Mouse (Mus musculus) gonadal fat pad, adult 2 months (tissue): ENCODE data around the gene Ap1m2. TPM values are rescaled to one million over a fixed set of nuclear protein-coding genes. Genes with fewer than 3 reads are reported as not detected.
"Not testable (repeated sequence)": the region's sequence is repeated elsewhere in the genome, so short reads cannot be mapped to it uniquely, and the experiment has no call there.

ENCODE experiments used
- DNase-seq: peaks from one replicate; pipeline ENCODE4 v3.0.0-alpha.2; 2012; ENCODE audit warnings: low read depth
- polyA plus RNA-seq: library from polyadenylated mRNA; depleted of rRNA; stranded (reverse); fragments of >200 nt; gene quantifications from 2 replicates; pipeline ENCODE4 v1.2.3, GENCODE M21; 2012

Ap1m2 gene
- polyA plus RNA-seq, 1 experiment, result 92.6 TPM

DNA sequence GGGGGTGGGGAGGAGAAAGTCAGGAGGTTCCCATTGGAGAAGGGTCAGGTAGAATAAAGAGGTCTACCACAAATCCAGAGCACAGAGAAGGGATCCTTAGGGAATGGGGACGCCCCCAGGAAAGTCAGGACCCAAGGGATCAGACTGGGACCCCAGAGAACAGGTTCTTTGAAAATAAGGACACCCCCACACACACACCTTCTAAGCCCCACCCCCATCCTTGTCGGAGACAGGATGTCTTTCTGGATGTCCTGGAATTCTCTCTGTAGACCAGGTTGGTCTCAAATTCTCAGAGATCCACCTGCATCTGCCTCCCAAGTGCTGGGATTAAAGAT lies 22.8 kb downstream of the Ap1m2 start:
- DNase-seq, result no peak

DNA sequence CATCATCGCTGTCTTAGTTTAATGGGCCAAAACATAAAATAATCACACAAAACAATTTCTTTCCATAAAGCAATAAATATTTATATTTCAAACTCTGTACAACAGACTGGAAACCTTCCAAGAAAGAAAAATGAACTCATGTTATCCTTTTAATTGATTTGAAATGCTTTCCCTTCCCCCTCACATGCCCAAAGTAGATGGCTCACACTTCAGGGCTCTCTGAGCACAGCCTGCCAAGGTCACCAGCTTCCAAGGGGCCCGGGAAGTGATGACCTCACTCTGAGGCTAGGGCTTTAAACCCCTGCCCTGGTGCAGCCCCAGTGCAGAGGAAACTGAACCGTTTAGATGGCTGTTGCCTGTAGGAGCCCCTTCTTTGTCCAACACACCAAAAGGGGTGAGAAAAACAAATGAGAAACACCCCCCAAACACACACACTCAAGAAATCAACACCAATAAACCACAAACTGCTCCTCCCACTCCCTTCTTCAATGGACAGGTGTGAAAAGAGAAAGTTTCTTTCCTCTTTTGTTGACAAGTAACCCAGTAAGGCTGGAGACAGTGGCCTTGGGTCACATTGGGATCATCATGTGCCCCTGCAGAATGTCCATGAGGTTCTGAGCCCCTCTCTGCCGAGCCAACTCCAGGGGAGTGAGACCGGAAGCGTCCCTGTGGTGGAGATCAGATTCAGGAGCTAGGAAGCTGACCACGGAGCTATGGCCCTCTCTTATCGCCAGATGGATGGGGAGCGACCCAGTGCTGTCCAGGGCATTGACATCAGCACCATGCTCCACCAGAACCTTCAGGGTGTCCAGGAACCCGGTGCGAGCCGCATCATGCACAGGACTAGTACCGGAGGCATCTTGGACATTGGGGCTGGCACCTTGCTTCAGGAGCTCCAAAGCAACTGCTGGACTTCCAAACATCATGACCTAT lies 23.5 kb downstream of the Ap1m2 start:
- DNase-seq, result no peak

DNA sequence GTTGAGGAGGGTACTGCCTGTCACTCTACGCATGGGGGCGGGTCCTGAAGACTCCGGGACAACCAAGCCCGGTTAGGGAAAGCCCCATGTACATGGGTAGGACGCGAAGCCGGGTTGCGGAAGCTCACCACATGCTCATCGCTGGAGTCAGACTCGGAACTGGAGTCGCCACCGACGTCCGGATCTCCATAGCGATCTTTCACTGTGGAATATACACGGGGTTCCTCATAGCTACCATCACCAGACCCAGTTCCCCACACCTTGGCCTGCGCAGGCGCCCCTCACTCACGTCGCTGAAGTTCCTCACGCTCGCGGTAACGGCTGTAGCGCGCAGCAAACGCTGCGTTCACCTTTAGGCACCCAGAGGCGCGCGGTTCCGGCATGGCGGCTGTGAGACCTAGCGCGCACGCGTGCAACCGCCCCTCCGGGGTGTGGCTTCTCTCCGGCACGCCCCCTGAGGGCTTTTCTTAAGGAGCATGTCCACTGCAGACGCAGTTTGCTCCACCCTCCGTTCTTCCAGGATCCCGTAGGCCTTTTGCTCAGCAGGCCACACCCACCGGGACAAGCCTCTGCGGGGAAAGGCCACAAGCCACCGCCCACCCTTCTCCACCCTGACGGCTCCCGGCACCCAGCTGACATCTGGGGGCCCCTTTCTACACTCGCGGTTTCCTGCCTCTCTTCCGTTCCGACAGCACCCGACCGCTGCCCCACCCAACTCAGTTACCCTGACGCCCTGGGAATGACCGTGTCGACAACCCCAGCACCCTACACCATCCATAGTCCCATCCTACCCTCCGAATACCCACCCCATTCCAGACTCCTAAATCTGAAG lies 24.4 kb downstream of the Ap1m2 start, which contains the start of gene Kri1:
Kri1 (minus strand) TSS at position 399 of the 832 bp plus-strand sequence.
- peak; percentile 70 for DNase-seq

- no peak for DNase-seq
Measured at GRCm38 (mm10) chr9:21286753-21287152, 25.4 kb downstream of the Ap1m2 start.

DNA sequence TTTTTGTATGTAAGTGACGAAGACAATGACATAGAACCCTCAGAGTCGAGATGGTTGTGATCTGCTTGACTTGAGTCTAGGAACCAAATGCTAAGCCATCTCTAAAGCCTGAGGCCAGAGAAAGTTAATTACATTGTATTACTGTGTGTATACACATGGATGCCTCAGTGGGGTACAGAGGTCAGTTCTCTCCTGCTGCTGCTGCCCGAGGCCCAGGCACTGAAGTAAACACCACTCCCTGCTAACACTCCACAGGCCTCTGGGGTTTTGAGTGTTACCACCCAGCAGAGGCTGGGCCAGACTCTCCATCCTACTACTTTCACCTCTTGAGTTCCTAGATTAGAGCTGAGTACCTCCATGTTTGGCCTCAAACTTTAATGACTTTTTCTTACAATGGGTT lies 28.1 kb downstream of the Ap1m2 start:
- no peak for DNase-seq

- DNase-seq, result no peak
Measured at GRCm38 (mm10) chr9:21283591-21283990, 28.5 kb downstream of the Ap1m2 start.

DNA sequence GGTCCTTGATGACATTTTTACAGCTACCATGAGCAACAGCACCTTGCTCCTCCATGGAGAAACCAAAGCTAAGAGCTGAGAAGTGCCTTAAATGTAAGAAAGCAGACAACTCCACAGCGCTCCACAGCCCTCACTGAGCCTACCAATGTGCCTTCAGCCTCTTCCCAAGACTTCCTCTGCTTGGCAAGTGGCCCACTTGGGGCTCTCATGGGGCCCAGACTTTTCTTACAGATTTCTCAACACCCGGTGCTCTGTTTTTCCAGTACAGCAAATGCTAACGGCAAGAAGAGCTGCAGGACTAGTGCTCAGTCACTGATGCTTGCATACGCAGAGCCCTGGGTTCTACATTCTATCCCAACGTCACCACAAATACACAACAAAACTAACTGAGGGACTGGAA lies 34.4 kb downstream of the Ap1m2 start:
- DNase-seq, result no peak

GRCm38 (mm10) chr9:21276307-21276706 lies 35.8 kb downstream of the Ap1m2 start:
- DNase-seq, result no peak

DNA sequence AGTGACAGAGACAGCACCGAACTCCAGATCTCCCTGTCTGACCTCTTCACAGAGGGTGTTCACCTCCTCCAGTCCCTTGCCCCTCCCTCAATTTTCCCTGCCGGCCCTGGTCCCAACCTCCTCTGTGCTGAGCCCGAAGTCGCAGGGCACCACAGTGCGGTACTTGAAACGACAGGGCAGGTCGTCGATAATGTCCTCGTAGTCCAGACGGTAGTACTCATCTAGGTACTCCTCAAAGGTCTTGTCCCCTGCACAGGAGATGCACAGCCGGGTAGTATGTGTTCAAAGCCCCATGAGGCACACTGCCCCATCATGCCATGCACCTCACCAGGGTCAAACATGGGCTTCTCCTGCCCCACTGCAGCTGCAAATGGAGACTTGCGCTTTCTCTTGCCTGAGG lies 36.4 kb downstream of the Ap1m2 start:
- DNase-seq, result no peak

GRCm38 (mm10) chr9:21275013-21275710 lies 37.0 kb downstream of the Ap1m2 start:
- DNase-seq, result no peak

DNA sequence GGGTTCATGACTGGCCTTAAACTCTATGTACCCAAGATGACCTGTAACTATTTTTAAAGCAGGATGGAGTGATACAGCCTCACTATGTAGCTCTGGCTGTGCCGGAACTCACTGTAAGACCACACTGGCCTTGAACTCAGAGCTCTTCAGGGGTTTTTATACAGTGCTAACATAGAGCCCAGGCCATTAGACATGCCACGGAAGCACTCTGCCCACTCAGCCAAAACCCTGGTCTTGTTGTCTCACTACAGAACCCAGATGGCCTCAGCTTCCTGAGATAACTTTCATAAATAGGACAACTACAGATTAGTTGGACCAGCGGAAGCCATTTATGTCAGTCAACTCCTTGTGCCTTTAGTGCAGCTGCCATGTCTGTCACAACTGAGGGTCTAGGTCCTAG lies 37.8 kb downstream of the Ap1m2 start:
- DNase-seq, result no peak

DNA sequence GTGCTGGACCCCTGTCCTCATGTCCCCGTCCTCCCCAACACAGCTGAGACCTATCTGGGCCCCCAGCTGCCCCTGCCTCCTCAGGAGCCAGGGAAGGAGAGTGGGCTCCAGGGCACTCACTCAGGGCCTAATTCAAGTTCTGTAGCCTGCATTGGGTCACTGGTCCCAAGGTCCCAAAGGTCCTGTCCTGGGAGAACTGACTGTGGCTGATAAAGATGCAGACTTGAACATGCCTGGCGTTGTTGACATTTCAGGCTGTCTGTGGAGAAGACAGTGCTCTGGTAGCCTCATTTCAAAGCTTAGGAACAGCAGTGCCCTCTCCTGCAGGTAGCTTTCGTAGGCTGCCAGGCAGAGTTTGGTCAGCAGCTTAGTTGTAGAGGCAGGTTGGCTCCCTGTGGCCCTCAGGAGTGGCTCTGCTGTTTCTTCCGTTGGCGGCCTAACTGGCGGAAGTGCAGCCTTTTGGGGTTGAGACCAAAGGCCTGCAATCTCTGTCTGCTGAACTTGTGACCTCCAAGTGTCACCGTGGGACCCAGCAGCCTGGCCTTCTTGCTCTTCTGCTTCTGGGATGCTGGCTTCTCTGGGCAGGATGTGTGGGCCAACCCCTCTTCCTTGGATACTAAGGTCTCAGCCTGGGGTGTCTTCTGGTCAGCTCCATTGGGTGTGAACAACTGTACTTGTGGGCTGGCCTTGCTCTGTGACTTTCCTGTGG lies 38.5 kb downstream of the Ap1m2 start:
- DNase-seq, result no peak

DNA sequence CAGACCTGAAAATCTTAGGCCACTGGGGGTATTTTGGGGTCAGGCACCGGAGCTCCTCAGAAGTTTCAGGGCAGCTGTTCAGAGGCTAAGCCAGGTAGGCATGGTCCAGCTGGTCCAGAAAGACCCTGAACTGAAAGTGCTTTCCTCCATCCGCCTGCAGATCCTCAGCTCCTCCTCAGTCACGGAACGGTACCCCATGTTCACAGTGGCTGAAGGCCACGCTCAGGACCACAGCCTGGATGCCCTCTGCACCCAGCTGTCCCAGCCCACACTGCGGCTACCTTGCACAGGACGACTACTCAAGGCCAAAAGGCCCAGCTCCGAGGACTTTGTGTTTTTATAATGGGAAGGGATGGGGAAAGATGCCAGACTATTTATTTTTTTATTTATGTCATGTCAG lies 39.0 kb downstream of the Ap1m2 start:
- DNase-seq, result no peak

GRCm38 (mm10) chr9:21272391-21272790 lies 39.7 kb downstream of the Ap1m2 start:
- DNase-seq, result no peak

GRCm38 (mm10) chr9:21269590-21269989 lies 42.5 kb downstream of the Ap1m2 start:
- not testable (repeated sequence) for DNase-seq

- DNase-seq, result no peak
Measured at GRCm38 (mm10) chr9:21268305-21268704, 43.8 kb downstream of the Ap1m2 start.

GRCm38 (mm10) chr9:21266889-21267288 lies 45.2 kb downstream of the Ap1m2 start:
- no peak for DNase-seq

DNA sequence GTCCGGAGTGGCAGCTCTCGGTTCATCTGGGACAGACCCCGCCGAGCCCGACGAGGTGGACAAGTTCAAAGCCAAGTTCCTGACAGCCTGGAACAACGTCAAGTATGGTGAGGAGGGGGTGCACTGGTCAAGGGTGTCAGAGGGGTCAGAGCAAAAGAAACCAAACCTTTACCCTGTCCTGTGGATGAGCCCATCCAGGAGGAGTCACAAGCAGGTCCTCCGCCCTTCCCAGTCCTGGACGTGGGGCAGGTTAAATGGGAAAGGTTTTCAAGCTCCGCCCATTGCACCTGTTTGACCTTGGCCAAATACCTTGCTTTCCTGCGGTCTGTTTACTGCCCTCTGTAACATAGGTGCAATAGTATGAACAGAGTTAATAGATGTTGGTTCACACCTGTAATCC lies 46.5 kb downstream of the Ap1m2 start:
- no peak for DNase-seq

DNA sequence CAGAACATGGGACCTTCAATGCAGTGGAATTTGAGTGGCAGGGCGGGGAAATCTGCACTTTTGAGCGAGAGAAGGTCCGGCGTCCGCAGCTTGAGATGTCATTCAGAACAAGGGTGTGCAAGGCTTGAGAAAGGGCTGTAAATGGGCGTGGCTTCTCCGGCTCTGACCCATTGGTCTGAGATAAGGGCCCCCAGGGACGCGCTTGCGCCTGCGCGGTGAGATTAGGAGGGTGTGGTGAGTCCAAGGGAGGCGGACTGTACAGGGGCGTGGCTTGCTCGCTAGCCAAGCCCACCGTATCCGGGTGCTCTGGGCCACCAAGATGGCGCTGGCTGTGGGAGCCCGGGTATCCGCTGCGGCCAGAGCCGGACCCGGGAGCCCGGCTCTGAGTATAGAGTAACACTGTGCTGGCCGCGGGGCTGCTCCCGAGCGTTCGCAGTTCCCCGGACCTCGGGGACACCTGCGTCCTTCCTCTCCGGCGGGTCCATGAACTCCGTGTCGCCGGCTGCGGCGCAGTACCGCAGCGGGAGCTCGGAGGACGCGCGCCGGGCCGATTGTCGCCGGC lies 47.1 kb downstream of the Ap1m2 start, which contains the start of gene Atg4d:
Atg4d (plus strand) TSS at position 294 of the 562 bp plus-strand sequence.
- no peak for DNase-seq

- no peak for DNase-seq
Measured at GRCm38 (mm10) chr9:21264272-21264999, 47.7 kb downstream of the Ap1m2 start.
